Mouse (Mus musculus): ENCODE results near the gene Cdh13.

DNA sequence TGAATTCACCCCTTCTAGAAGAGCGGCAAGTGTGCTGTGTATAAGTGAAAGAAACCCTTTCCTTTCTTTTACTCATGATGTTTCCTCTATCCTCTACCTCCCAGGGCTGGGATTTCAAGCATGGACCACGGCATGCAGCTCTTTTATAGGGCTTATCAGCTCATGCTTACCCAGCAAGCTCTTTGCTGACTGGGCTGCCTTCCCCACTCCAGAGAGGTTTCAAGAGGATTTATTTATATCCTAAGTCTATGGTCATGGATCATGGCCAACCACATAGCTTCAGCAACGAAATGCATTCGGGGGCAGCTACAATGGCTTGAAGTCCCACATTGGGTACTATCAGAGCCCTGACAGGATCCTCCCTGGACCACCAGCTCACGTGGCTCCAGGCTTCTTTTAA lies 304.4 kb downstream of the Cdh13 start:
- no peak for TF ChIP-seq POLR2A (IDR thresholded peaks at IDR 0.05; ENCODE audit: insufficient read length, low read depth)
- TF ChIP-seq TCF3 (IDR thresholded peaks at IDR 0.05; ENCODE audit: insufficient read length, low read depth) = no peak
- no peak for TF ChIP-seq REST (IDR thresholded peaks at IDR 0.05; ENCODE audit: insufficient read depth, insufficient read length)

All from myocyte (in vitro differentiated cells).